Mouse (Mus musculus) G1E (cell line): ENCODE measurements around the gene Tia1.

Experiments
- CTCF ChIP-seq: IDR thresholded peaks from 2 replicates; pipeline ENCODE4 v1.5.1; 2012; ENCODE audit warnings: low read depth, low read length, inconsistent platforms, mixed read lengths
- GATA1 ChIP-seq: IDR thresholded peaks from 2 replicates; pipeline ENCODE4 v1.6.1; 2012; ENCODE audit warnings: borderline replicate concordance, low read length, inconsistent platforms, mixed read lengths
- GATA2 ChIP-seq: IDR thresholded peaks from 2 replicates; pipeline ENCODE4 v1.6.1; 2012; ENCODE audit warnings: low read depth, low read length, inconsistent platforms, borderline replicate concordance

GRCm38 (mm10) chr6:86474072-86474471, 70.1 kb downstream of the Tia1 start:
- TF ChIP-seq GATA1 (no peak), CTCF (no peak), GATA2 (no peak)
